Mouse (Mus musculus) MEL (cell line): ENCODE measurements around the gene Oxnad1.

Source experiments
- CTCF ChIP-seq, 3 experiments: IDR thresholded peaks in 2 of 3; conservative IDR thresholded peaks in 1 of 3; 2 replicates each; pipeline ENCODE4 v1.5.1; 2011 to 2012; ENCODE audit warnings: low read length in 3 of 3, low read depth in 2 of 3, mild to moderate bottlenecking in 2 of 3, improper control_type of control experiment in 1 of 3, inconsistent platforms in 1 of 3, mixed read lengths in 1 of 3, moderate library complexity in 1 of 3; ENCODE audit not compliant: control insufficient read depth in 1 of 3, insufficient read depth in 1 of 3, poor library complexity in 1 of 3, severe bottlenecking in 1 of 3
- E2F4 ChIP-seq: IDR thresholded peaks from 2 replicates; pipeline ENCODE4 v1.6.1; 2011; ENCODE audit warnings: low read depth, low read length, improper control_type of control experiment, borderline replicate concordance
- EP300 ChIP-seq, 2 experiments: IDR thresholded peaks; 2 replicates each; pipeline ENCODE4 v1.6.1; 2011; ENCODE audit warnings: improper control_type of control experiment in 2 of 2, low read length in 2 of 2, low read depth in 1 of 2, mild to moderate bottlenecking in 1 of 2
- MAFK ChIP-seq: IDR thresholded peaks from 2 replicates; pipeline ENCODE4 v1.6.1; 2011; ENCODE audit warnings: low read depth, mild to moderate bottlenecking, low read length, improper control_type of control experiment, borderline replicate concordance
- MYC ChIP-seq: IDR thresholded peaks from 2 replicates; pipeline ENCODE4 v1.6.1; 2011; ENCODE audit warnings: low read depth, mild to moderate bottlenecking, low read length, improper control_type of control experiment, moderate library complexity
- POLR2A ChIP-seq, 2 experiments: IDR thresholded peaks; 2 replicates each; pipeline ENCODE4 v1.6.1; 2011 to 2012; ENCODE audit warnings: low read length in 2 of 2, mild to moderate bottlenecking in 2 of 2, control low read depth in 1 of 2, improper control_type of control experiment in 1 of 2, low read depth in 1 of 2, moderate library complexity in 1 of 2; ENCODE audit not compliant: control insufficient read depth in 1 of 2, insufficient read depth in 1 of 2, poor library complexity in 1 of 2
- ZC3H11A ChIP-seq: IDR thresholded peaks from 2 replicates; pipeline ENCODE4 v1.6.1; 2012; ENCODE audit warnings: low read depth, mild to moderate bottlenecking, inconsistent platforms, low read length, improper control_type of control experiment

GRCm38 (mm10) chr14:32054788-32055187 lies 30.4 kb upstream of the Oxnad1 start:
- TF ChIP-seq EP300 (IDR thresholded peaks at IDR 0.05; ENCODE audit: low read depth in 1 of 2, low read length in 2 of 2) (no peak), CTCF (IDR thresholded peaks at IDR 0.05 in 2 of 3, conservative IDR thresholded peaks at IDR 0.05 in 1 of 3; ENCODE audit: control insufficient read depth in 1 of 3, insufficient read depth in 1 of 3, low read depth in 2 of 3, low read length in 3 of 3, poor library complexity in 1 of 3, severe bottlenecking in 1 of 3) (no peak), MYC (no peak), MAFK (0 out of 2 replicates have a peak, but pooled peaks have one; percentile 31), POLR2A (IDR thresholded peaks at IDR 0.05; ENCODE audit: control insufficient read depth in 1 of 2, insufficient read depth in 1 of 2, low read depth in 1 of 2, low read length in 2 of 2, poor library complexity in 1 of 2) (no peak), E2F4 (no peak), ZC3H11A (no peak)
